Mouse (Mus musculus): ENCODE data around the gene Chsy1.

DNA sequence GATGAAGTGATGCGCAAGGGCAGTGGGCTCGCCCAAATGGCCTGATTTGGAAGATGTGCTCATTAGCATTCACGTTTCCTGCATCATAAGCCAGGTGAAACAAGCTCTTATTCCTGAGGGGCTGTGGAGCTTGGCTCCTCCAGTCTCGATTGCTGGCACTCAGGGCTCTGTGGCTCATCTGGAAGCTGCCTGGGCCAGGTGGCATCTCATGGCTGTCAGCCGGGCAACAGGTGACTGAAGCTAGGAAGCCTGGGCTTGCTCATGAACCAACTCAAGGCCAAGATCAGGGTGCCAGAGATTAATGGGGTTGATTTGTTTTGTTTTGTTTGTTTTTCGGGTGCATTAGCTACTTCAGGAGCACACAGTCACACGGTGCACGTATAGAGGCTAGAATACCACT is 16.7 kb upstream of the Chsy1 start:
- no peak for TF ChIP-seq CTCF (IDR thresholded peaks at IDR 0.05)
- TF ChIP-seq EP300 (IDR thresholded peaks at IDR 0.05): no peak
